Mouse (Mus musculus) kidney, postnatal 0 days (tissue): Measurements from ENCODE around the gene Nuak2. TPM values are rescaled to one million over a fixed set of nuclear protein-coding genes. Genes with fewer than 3 reads are reported as not detected.
A peak's percentile ranks its signal among the peaks of the same experiment; 100 is the strongest.

Experiments used
- ATAC-seq: fragments of 200-750 bp; cut with Nextera tagmentation; replicated peaks from 2 replicates; pipeline ENCODE4 v1.8.0; 2017; ENCODE audit warnings: low read depth, moderate number of reproducible peaks, moderate TSS enrichment, moderate library complexity; ENCODE audit not compliant: low FRiP score
- DNase-seq: peaks from one replicate; pipeline ENCODE4 v3.0.0-alpha.2; 2016; ENCODE audit warnings: low spot score
- H3K27ac ChIP-seq: fragments of 300-500 bp; sonication (generic); 2 replicates; pipeline ENCODE4 v1.5.1; 2014; ENCODE audit warnings: mild to moderate bottlenecking
- H3K27me3 ChIP-seq: fragments of 300-500 bp; sonication (generic); 2 replicates; pipeline ENCODE4 v1.6.1; 2014; ENCODE audit warnings: low read length, mixed read lengths; ENCODE audit not compliant: insufficient read depth
- H3K36me3 ChIP-seq: fragments of 300-500 bp; sonication (generic); 2 replicates; pipeline ENCODE4 v1.6.1; 2014; ENCODE audit warnings: low read length, mixed read lengths; ENCODE audit not compliant: insufficient read depth
- H3K4me1 ChIP-seq: fragments of 300-500 bp; sonication (generic); replicated peaks from 2 replicates; pipeline ENCODE4 v1.6.1; 2014; ENCODE audit warnings: antibody characterized with exemption, low read length, mixed read lengths; ENCODE audit not compliant: insufficient read depth
- H3K4me2 ChIP-seq: fragments of 300-500 bp; sonication (generic); 2 replicates; pipeline ENCODE4 v1.6.1; 2014; ENCODE audit warnings: mild to moderate bottlenecking, low read length, moderate library complexity, mixed read lengths
- H3K4me3 ChIP-seq: fragments of 300-500 bp; sonication (generic); replicated peaks from 2 replicates; pipeline ENCODE4 v1.5.1; 2014; ENCODE audit warnings: low read depth, low read length
- H3K9ac ChIP-seq: fragments of 300-500 bp; sonication (generic); 2 replicates; pipeline ENCODE4 v1.6.1; 2014; ENCODE audit warnings: low read depth, low read length
- H3K9me3 ChIP-seq: fragments of 300-500 bp; sonication (generic); replicated peaks from 2 replicates; pipeline ENCODE4 v1.6.1; 2016; ENCODE audit warnings: low read length, inconsistent platforms, mixed read lengths
- CTCF ChIP-seq: IDR thresholded peaks from 2 replicates; pipeline ENCODE4 v1.5.1; 2016; ENCODE audit warnings: antibody characterized with exemption, low read depth, mild to moderate bottlenecking, moderate library complexity
- WGBS: fragments of 180-500 bp; shearing (Covaris S2); extraction: QIAGEN DNeasy Blood & Tissue Kit; methylation state at CpG from one replicate; pipeline ENCODE4 v1.1.7; 2014; 5-methylcytosine and 5-hydroxymethylcytosine counted together
- polyA plus RNA-seq: library from polyadenylated mRNA; unstranded; fragments of >200 nt; fragmentation: Nextera tagmentation; extraction: Ambion mirVana; gene quantifications from 2 replicates; pipeline ENCODE4 v1.2.1, GENCODE M21; 2015

The Nuak2 gene
- polyA plus RNA-seq, 1 experiment from 2014 or later: 8.7 TPM

DNA sequence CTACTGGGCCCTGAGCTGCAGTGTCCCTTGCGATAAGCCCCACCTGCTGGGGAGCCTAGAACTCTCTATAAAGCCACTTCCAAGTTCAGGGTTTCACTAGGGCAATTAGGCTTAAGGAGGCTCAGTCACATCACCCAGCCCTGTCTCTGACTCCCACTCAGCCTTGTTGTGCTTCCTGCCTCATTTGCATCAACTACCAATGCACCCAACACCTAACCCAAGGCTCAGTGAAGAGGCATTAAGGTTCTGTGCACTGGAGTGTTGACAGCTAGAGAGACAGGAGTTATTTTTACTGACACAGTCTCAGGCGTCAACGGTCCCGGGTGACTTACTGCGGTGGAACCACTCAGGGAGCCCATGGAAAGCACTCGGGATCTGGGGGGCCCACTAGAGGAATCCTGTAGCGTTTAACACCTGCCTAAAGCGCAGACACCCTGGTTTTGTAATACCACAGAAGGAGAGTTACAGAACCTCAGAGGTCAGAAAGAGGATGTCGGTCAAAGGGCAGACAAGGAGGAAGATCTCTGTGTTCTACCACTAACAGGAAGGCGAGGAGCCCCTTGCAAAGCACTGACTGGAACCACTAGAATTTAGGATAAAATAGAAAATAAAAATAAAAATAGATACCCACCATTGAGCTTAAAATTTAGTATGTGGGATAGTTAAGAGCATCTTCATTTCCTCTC, 4.6 kb upstream of the Nuak2 start:
- ATAC-seq: no peak
- Histone ChIP-seq H3K4me3 (no peak overlapping the region), H3K36me3 (no peaks in the 10 kb centered on the region), H3K27ac (peak overlapping the region; percentile 21; the same call in 1 of the 2 replicates), H3K9ac (no peak overlapping the region), H3K4me2 (no peak overlapping the region), H3K4me1 (peaks cover 16% of the 10 kb centered on the region), H3K9me3 (no peaks in the 10 kb centered on the region), H3K27me3 (no peaks in the 10 kb centered on the region)
- no peak for TF ChIP-seq CTCF
- WGBS: 34% methylated on average over 10 of the region's 10 CpGs
- peak; percentile 39 for DNase-seq

DNA sequence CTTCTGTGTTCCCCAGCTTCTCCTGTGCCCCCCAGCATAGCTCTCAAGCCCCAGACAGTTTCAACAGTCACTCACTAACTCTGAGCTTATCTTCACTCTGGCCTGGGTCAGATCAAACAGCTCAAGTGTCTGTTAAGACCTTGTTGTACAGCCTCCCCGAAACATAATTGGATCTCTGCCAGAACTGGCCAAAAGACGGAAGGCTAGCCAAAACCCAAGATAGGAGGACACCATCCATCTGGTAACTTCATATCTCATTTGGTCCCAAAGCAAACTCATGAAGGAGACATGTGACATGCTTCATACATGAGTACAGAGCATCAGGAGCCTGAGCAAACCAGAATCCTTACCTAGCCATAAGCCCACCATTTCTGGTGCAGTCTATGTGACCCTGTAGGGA, 3.9 kb upstream of the Nuak2 start:
- Histone ChIP-seq H3K9me3 (no peaks in the 10 kb centered on the region), H3K36me3 (no peaks in the 10 kb centered on the region), H3K4me3 (no peak overlapping the region), H3K27me3 (no peaks in the 10 kb centered on the region), H3K9ac (no peak overlapping the region), H3K4me1 (peaks cover 16% of the 10 kb centered on the region), H3K27ac (peak overlapping the region; percentile 13; the same call in 1 of the 2 replicates), H3K4me2 (no peak overlapping the region)
- TF ChIP-seq CTCF: no peak
- DNase-seq: no peak
- ATAC-seq: no peak
- 42% methylated on average over 2 of the region's 2 CpGs for WGBS

DNA sequence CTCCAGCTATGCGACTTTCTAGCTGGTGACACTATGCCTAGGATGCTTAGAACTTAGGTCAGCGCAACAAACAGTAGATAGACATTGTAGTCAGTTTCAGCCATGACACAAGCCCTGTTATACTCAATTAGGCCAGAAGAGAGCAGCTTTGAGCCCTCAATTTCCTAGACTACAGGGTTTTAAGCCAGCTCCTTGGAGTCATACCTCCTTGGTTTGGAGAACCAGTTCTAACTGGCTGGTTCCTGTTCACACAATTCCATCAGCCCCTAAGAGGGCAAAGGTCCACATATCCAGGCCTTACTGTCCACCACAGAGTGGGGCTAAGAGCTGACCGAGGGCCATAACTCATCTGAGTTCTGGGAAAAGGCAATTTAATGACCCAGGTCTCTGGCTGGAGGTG, 3.2 kb upstream of the Nuak2 start:
- Histone ChIP-seq H3K9ac (no peak overlapping the region), H3K36me3 (no peaks in the 10 kb centered on the region), H3K27ac (0 out of 2 replicates have a peak overlapping the region, but pooled peaks have one; percentile 25), H3K9me3 (no peaks in the 10 kb centered on the region), H3K4me3 (no peak overlapping the region), H3K27me3 (no peaks in the 10 kb centered on the region), H3K4me1 (peaks cover 19% of the 10 kb centered on the region), H3K4me2 (no peak overlapping the region)
- ATAC-seq: peak; percentile 84
- peak; percentile 93 for DNase-seq
- peak; percentile 79 for TF ChIP-seq CTCF
- WGBS: 51% methylated on average over 3 of the region's 3 CpGs

DNA sequence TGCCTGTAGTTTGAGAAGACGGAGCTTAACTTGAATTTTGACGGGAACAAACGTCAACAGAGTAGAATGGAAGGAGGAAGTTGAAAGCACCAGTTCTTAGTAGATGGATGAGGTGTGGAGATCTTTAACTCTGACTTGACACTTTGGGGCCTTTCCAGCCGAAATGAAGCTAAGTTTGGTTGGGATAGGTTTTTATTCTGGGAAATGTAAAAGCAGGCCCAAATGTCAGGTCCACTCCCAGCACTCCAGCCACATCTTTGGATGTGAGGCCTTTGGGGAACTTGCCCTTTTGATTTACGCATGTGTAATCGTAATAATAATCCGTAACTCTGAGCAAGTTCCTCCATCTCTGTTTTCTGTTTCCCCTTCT, 684 bp downstream of the Nuak2 start:
- 34% methylated on average over 7 of the region's 7 CpGs for WGBS
- peaks cover 27% of the 10 kb centered on the region for H3K4me1 ChIP-seq
- H3K4me2 ChIP-seq: peak overlapping the region; percentile 91
- H3K9me3 ChIP-seq: no peaks in the 10 kb centered on the region
- H3K27ac ChIP-seq: no peak overlapping the region
- ATAC-seq (no peak), DNase-seq (no peak)
- TF ChIP-seq CTCF: no peak
- no peaks in the 10 kb centered on the region for H3K36me3 ChIP-seq
- H3K9ac ChIP-seq: peak overlapping the region; percentile 55
- peak overlapping the region; percentile 55 for H3K4me3 ChIP-seq
- no peaks in the 10 kb centered on the region for H3K27me3 ChIP-seq

DNA sequence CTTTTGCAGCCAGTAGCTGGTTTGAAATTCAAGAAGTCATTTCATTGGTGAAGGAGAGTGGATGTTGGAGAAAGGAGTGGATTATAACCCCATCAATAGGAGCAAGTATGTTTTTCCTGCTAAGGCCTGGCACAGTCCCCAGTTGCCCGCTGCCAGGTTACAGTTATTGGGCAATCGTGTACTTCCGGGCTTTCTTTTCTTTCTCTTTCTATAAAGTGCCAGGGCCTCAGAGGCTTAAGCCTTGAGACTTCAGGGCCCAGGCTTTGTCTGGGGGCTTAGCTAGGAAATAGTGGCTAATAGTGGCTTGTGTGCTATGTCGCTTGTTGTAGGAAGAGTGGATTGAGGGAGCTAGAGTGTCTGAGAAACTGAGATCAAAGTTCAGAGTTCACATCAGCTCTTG, 1.5 kb downstream of the Nuak2 start:
- Histone ChIP-seq H3K27me3 (no peaks in the 10 kb centered on the region), H3K9ac (no peak overlapping the region), H3K27ac (0 out of 2 replicates have a peak overlapping the region, but pooled peaks have one; percentile 2), H3K4me3 (no peak overlapping the region), H3K9me3 (no peaks in the 10 kb centered on the region), H3K4me2 (peak overlapping the region; percentile 91; the same call in 1 of the 2 replicates), H3K4me1 (peaks cover 23% of the 10 kb centered on the region), H3K36me3 (no peaks in the 10 kb centered on the region)
- no peak for TF ChIP-seq CTCF
- WGBS: 72% methylated on average over 4 of the region's 4 CpGs
- DNase-seq: no peak
- ATAC-seq: no peak

DNA sequence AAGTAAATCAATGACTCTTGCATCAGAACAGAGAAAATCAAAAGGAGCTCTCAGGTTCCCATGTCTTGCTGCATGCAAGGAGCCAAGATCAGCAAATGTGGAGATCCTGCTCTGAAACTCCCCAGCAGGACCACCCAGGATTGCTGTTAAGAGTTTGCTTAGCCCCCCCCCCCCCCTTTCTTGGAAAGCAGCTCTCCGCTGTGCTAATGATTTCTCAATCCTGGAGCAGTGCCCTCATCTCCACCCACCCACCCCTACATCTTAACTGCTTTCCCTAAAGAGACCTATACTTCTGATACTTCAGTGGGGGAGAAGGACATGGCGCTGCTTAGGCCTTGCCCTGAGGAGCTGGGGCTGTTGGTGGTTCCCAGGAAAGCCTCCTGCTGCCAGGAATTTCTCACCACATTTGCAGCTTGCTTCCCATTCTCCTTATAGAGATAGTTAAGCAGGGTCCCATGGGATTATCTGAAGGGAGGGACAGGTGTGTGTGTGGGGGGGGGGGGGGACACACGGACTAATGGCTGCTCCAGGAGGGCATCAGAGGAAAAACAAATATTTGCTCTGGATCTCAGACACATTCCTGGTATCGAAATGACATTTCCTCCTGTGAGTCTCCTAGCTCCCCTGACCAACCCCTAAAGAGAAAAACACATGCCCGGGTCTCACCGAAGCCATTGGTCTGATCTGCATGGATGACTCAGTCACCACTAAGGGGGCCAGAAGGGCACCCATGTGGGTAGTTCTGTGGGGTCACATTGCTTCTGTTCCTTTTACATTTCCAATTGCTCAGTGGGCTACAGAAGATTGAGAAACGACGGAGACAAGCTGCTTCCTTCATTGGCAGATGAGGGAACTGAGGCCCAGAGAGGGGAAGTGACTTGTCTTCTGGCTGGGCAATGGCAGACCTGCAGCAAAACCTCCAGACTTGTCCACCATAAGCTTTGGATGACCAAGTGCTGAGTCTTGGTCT, 2.3 kb downstream of the Nuak2 start:
- TF ChIP-seq CTCF: no peak
- ATAC-seq (no peak), DNase-seq (no peak)
- no peak overlapping the region for H3K4me3 ChIP-seq
- no peaks in the 10 kb centered on the region for H3K36me3 ChIP-seq
- H3K27me3 ChIP-seq: no peaks in the 10 kb centered on the region
- WGBS: 53% methylated on average over 8 of the region's 8 CpGs
- peak overlapping the region; percentile 91; the same call in 1 of the 2 replicates for H3K4me2 ChIP-seq
- peaks cover 23% of the 10 kb centered on the region for H3K4me1 ChIP-seq
- no peak overlapping the region for H3K9ac ChIP-seq
- H3K27ac ChIP-seq: no peak overlapping the region
- no peaks in the 10 kb centered on the region for H3K9me3 ChIP-seq
